Mouse (Mus musculus) liver, embryonic 14.5 days (tissue): ENCODE data around the gene Kat6b. TPM values are rescaled to one million over a fixed set of nuclear protein-coding genes. Genes with fewer than 3 reads are reported as not detected.
A peak's percentile ranks its signal among the peaks of the same experiment; 100 is the strongest.

Experiments used
- ATAC-seq: fragments of 200-750 bp; cut with Nextera tagmentation; 2 replicates; pipeline ENCODE4 v1.8.0; 2017; ENCODE audit warnings: moderate number of reproducible peaks, mild to moderate bottlenecking, moderate library complexity; ENCODE audit not compliant: insufficient read depth
- DNase-seq, 3 experiments: peaks; one replicate each; pipeline ENCODE4 v3.0.0-alpha.2; 2012 to 2013; ENCODE audit warnings: low read depth in 3 of 3, low spot score in 3 of 3
- H3K27ac ChIP-seq: fragments of 300-500 bp; sonication (generic); 2 replicates; pipeline ENCODE4 v1.5.1; 2014; ENCODE audit warnings: moderate library complexity, mild to moderate bottlenecking, control low read depth, inconsistent platforms
- H3K27me3 ChIP-seq: fragments of 300-500 bp; sonication (generic); 2 replicates; pipeline ENCODE4 v1.6.1; 2014; ENCODE audit warnings: mild to moderate bottlenecking, low read length, moderate library complexity; ENCODE audit not compliant: control insufficient read depth, insufficient read depth
- H3K36me3 ChIP-seq: fragments of 300-500 bp; sonication (generic); replicated peaks from 2 replicates; pipeline ENCODE4 v1.6.1; 2014; ENCODE audit warnings: low read depth; ENCODE audit not compliant: control insufficient read depth, insufficient read depth
- H3K4me1 ChIP-seq, 2 experiments: fragments of 200-500 bp in 1 of 2; fragments of 300-500 bp in 1 of 2; sonication (generic) in 1 of 2; replicated peaks; 2 replicates each; pipeline ENCODE4 v1.6.1; 2012 to 2014; ENCODE audit warnings: antibody characterized with exemption in 1 of 2, inconsistent platforms in 1 of 2, low read length in 1 of 2; ENCODE audit not compliant: control insufficient read depth in 2 of 2, insufficient read depth in 2 of 2
- H3K4me2 ChIP-seq: fragments of 300-500 bp; sonication (generic); 2 replicates; pipeline ENCODE4 v1.6.1; 2014; ENCODE audit warnings: low read depth, mild to moderate bottlenecking, control low read depth, moderate library complexity
- H3K4me3 ChIP-seq, 2 experiments: fragments of 200-500 bp in 1 of 2; fragments of 300-500 bp in 1 of 2; sonication (generic) in 1 of 2; 2 replicates each; pipeline ENCODE4 v1.5.1; 2012 to 2014; ENCODE audit warnings: low read depth in 2 of 2, low read length in 2 of 2, mild to moderate bottlenecking in 2 of 2, control low read depth in 1 of 2, inconsistent platforms in 1 of 2, moderate library complexity in 1 of 2; ENCODE audit not compliant: insufficient read depth in 1 of 2
- H3K9ac ChIP-seq: fragments of 300-500 bp; sonication (generic); replicated peaks from 2 replicates; pipeline ENCODE4 v1.6.1; 2014; ENCODE audit warnings: mild to moderate bottlenecking, control low read depth, moderate library complexity
- H3K9me3 ChIP-seq: fragments of 300-500 bp; sonication (generic); 2 replicates; pipeline ENCODE4 v1.6.1; 2016; ENCODE audit warnings: low read length, mixed read lengths; ENCODE audit not compliant: control insufficient read depth
- CTCF ChIP-seq: IDR thresholded peaks from 2 replicates; pipeline ENCODE4 v1.5.1; 2016; ENCODE audit warnings: antibody characterized with exemption, low read depth, control low read depth
- EP300 ChIP-seq: IDR thresholded peaks from 2 replicates; pipeline ENCODE4 v1.6.1; 2016; ENCODE audit warnings: antibody characterized with exemption, low read depth
- WGBS: fragments of 180-500 bp; shearing (Covaris S2); extraction: QIAGEN DNeasy Blood & Tissue Kit; methylation state at CpG from one replicate; pipeline ENCODE4 v1.1.7; 2014; ENCODE audit not compliant: insufficient replicate concordance; 5-methylcytosine and 5-hydroxymethylcytosine counted together
- polyA plus RNA-seq, 2 experiments: library from polyadenylated mRNA; depleted of rRNA in 1 of 2; stranded (reverse) in 1 of 2; unstranded in 1 of 2; fragments of >200 nt; fragmentation: Nextera tagmentation in 1 of 2; extraction: Ambion mirVana in 1 of 2; gene quantifications; 2 replicates each; pipeline versions ENCODE4 v1.2.1 to v1.2.3; 2012 to 2014

The Kat6b gene
- polyA plus RNA-seq, 2 experiments: 0.93 to 1.4 TPM

- Histone ChIP-seq H3K4me3 (no peak overlapping the region), H3K9me3 (no peaks in the 10 kb centered on the region), H3K9ac (no peak overlapping the region), H3K27me3 (no peaks in the 10 kb centered on the region), H3K36me3 (no peaks in the 10 kb centered on the region), H3K4me2 (no peak overlapping the region), H3K4me1 (peaks cover 9 to 11% of the 10 kb centered on the region in 2 experiments; a peak in 3 of 4 replicates), H3K27ac (no peak overlapping the region)
- WGBS: 81% methylated on average over 6 of the region's 6 CpGs
- DNase-seq: no peak
- TF ChIP-seq EP300 (no peak), CTCF (no peak)
- no peak for ATAC-seq
These were observed 101.8 kb downstream of the Kat6b start for GRCm38 (mm10) chr14:21583051-21583450.

GRCm38 (mm10) chr14:21583868-21584267 is 102.6 kb downstream of the Kat6b start:
- peak; percentile 76 for ATAC-seq
- Histone ChIP-seq H3K9ac (peak overlapping the region; percentile 9; the same call in 1 of the 2 replicates), H3K27ac (no peak overlapping the region), H3K27me3 (no peaks in the 10 kb centered on the region), H3K36me3 (no peaks in the 10 kb centered on the region), H3K4me1 (peaks cover 9 to 11% of the 10 kb centered on the region in 2 experiments; a peak in 3 of 4 replicates), H3K4me2 (peak overlapping the region; percentile 22; the same call in 1 of the 2 replicates), H3K4me3 (no peak overlapping the region), H3K9me3 (no peaks in the 10 kb centered on the region)
- DNase-seq: peak in 2 of 3 experiments; percentile 35 to 36
- 20% methylated on average over 5 of the region's 5 CpGs for WGBS
- no peak for TF ChIP-seq CTCF
- peak; percentile 50; the same call in 1 of the 2 replicates for TF ChIP-seq EP300

DNA sequence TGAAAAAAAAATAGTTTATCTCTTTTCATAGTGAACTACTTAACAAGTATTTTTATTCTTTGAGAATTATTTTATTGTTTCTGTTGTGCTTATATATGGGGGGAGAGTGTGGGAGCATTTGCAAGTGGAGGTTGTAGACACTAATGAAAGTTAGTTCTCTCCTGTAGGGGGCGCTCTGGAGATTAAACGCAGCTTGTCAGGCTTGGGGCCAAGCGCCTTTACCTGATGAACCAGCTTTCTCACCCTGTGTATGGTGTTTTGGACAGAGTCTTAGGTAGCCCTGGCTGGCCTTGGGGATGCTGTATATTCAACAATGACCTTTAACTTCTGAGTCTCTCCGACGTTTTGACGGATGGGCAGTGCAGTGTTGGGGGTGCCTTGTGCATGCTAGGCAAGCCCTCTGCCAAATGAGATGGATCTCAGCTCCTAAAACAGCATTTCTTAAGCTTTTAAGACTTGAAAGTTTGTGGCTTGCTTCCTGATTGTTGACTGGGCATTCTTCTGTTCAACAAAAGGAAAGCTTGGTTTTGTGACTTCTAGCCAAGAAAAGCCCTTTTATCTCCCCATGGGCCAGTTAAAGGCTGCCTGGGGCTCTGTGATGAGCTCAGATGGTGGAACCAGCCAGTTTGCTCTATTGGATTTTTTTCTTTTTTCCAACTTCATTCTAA is 103.4 kb downstream of the Kat6b start:
- H3K9ac ChIP-seq: no peak overlapping the region
- no peaks in the 10 kb centered on the region for H3K27me3 ChIP-seq
- peaks cover 9 to 11% of the 10 kb centered on the region in 2 experiments; a peak in 3 of 4 replicates for H3K4me1 ChIP-seq
- no peaks in the 10 kb centered on the region for H3K36me3 ChIP-seq
- WGBS: 40% methylated on average over 6 of the region's 6 CpGs
- peak; percentile 72 for TF ChIP-seq CTCF
- TF ChIP-seq EP300: no peak
- H3K27ac ChIP-seq: no peak overlapping the region
- ATAC-seq: peak; percentile 50; the same call in 1 of the 2 replicates
- H3K4me3 ChIP-seq: no peak overlapping the region
- H3K4me2 ChIP-seq: no peak overlapping the region
- no peaks in the 10 kb centered on the region for H3K9me3 ChIP-seq
- peak in 2 of 3 experiments; percentile 40 to 44 for DNase-seq

DNA sequence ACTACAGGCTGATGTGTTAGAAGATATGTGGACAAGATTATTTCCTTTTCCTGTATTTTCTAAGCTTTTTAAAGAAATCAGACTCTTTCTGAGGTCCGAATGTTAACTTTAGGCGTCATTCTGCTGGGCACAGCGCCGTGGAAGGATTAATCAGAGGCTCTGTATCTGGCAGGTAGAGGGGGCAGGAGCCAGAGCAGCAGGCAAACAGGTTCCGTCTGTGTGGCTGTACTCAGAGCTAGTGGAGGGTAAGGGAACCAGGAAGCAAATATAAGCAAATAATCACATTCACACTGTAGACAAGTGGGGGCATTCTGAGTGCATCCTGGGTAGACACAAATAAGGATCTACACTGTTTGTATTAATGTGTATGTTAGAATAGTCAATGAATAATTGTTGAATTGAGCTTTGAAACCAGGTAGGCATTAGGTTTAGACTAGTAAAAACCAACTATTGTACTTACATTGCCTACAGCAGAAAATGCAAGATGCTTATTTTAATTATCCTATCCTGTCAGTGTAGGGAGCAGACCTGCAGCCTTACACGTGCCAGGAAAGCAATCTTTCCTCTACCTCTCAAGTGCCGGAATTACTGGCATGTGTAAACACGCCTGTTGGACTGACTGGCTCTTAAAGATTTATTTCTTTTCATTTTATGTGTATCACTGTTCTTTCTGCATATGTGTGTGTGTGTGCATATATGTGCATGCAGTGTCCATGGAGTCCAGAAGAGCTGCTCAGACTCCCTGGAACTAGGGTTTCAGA is 104.4 kb downstream of the Kat6b start:
- H3K4me2 ChIP-seq: no peak overlapping the region
- no peaks in the 10 kb centered on the region for H3K36me3 ChIP-seq
- H3K4me1 ChIP-seq: peaks cover 9 to 13% of the 10 kb centered on the region in 2 experiments; a peak in 3 of 4 replicates
- 69% methylated on average over 8 of the region's 8 CpGs for WGBS
- H3K4me3 ChIP-seq: no peak overlapping the region
- no peak overlapping the region for H3K27ac ChIP-seq
- no peak overlapping the region for H3K9ac ChIP-seq
- TF ChIP-seq EP300 (no peak), CTCF (no peak)
- DNase-seq (no peak), ATAC-seq (no peak)
- no peaks in the 10 kb centered on the region for H3K9me3 ChIP-seq
- no peaks in the 10 kb centered on the region for H3K27me3 ChIP-seq
